Mouse (Mus musculus) stomach, embryonic 14.5 days (tissue): Measurements from ENCODE around the gene Ensa. TPM values are rescaled to one million over a fixed set of nuclear protein-coding genes. Genes with fewer than 3 reads are reported as not detected.
A peak's percentile ranks its signal among the peaks of the same experiment; 100 is the strongest.

Experiments used
- ATAC-seq: fragments of 200-750 bp; cut with Nextera tagmentation; 2 replicates; pipeline ENCODE4 v1.8.0; 2017; ENCODE audit warnings: low read depth, moderate TSS enrichment; ENCODE audit not compliant: insufficient number of reproducible peaks, insufficient read depth, low FRiP score
- H3K27ac ChIP-seq: fragments of 300-500 bp; sonication (generic); 2 replicates; pipeline ENCODE4 v1.5.1; 2014; ENCODE audit warnings: mild to moderate bottlenecking, low read length, moderate library complexity, mixed read lengths
- H3K27me3 ChIP-seq: fragments of 300-500 bp; sonication (generic); 2 replicates; pipeline ENCODE4 v1.6.1; 2014; ENCODE audit warnings: low read length, control low read depth, mixed read lengths; ENCODE audit not compliant: control insufficient read depth, insufficient read depth
- H3K36me3 ChIP-seq: fragments of 300-500 bp; sonication (generic); 2 replicates; pipeline ENCODE4 v1.6.1; 2014; ENCODE audit warnings: mild to moderate bottlenecking, control low read depth, low read length, moderate library complexity, mixed read lengths; ENCODE audit not compliant: control insufficient read depth, insufficient read depth
- H3K4me1 ChIP-seq: fragments of 300-500 bp; sonication (generic); 2 replicates; pipeline ENCODE4 v1.6.1; 2014; ENCODE audit warnings: low read length, control low read depth, mixed read lengths; ENCODE audit not compliant: control insufficient read depth, insufficient read depth
- H3K4me2 ChIP-seq: fragments of 300-500 bp; sonication (generic); replicated peaks from 2 replicates; pipeline ENCODE4 v1.6.1; 2014; ENCODE audit warnings: low read depth, low read length, control low read depth
- H3K4me3 ChIP-seq: fragments of 300-500 bp; sonication (generic); 2 replicates; pipeline ENCODE4 v1.5.1; 2014; ENCODE audit warnings: low read depth, low read length, control low read depth
- H3K9ac ChIP-seq: fragments of 300-500 bp; sonication (generic); replicated peaks from 2 replicates; pipeline ENCODE4 v1.6.1; 2014; ENCODE audit warnings: low read depth, mild to moderate bottlenecking, control low read depth, low read length, moderate library complexity, mixed read lengths
- H3K9me3 ChIP-seq: fragments of 300-500 bp; sonication (generic); 2 replicates; pipeline ENCODE4 v1.6.1; 2016; ENCODE audit warnings: low read depth, low read length, control low read depth; ENCODE audit not compliant: control insufficient read depth
- WGBS: fragments of 180-500 bp; shearing (Covaris S2); extraction: QIAGEN DNeasy Blood & Tissue Kit; methylation state at CpG from one replicate; pipeline ENCODE4 v1.1.7; 2014; 5-methylcytosine and 5-hydroxymethylcytosine counted together
- polyA plus RNA-seq: library from polyadenylated mRNA; unstranded; fragments of >200 nt; fragmentation: Nextera tagmentation; extraction: Ambion mirVana; gene quantifications from 2 replicates; pipeline ENCODE4 v1.2.1, GENCODE M21; 2014

Gene Ensa
- polyA plus RNA-seq, 1 experiment from 2014 or later = 76.3 TPM

DNA sequence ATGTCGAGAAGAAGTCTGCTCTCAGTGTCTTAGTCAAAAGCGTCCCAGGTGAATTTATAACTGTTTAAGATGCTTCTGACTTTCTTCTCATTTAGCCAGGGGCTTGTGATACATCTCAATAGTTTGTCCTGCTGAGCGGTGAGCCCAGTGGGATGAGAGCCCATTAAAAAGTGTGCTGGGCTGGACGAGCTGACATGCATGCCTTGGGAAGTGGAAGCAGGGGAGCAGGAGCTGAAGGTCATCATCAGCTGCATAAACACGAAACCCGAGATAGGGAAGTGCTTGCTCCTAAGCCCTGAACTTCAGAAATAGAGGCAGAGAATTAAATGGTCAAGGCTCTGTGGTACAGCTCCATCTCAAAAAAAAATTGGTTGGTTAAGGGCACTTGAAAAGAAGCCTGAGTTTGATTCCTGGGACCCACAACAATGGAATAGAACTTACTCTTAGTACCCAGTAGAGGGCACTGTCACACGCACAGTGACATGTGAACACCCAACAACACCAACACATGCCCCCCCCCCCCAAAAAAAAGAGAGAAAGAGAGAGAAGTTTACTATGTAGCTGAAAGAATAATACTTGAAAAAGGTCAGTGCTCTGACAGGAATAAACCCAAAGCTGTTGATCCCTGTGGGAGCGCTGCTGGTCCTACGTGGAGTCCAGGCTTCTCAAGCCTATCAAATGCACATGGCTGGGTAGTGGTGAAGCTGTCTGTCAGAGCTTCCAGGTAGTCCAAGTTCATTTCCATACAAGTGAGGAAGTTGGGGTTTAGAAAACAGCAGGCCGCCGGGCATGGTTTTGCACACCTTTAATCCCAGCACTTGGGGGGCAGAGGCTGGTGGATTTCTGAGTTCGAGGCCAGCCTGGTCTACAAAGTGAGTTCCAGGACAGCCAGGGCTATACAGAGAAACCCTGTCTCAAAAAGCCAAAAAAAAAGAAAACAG, 8.1 kb downstream of the Ensa start:
- WGBS = 68% methylated on average over 12 of the region's 12 CpGs
- no peak overlapping the region for H3K4me3 ChIP-seq
- H3K36me3 ChIP-seq = peaks cover 72% of the 10 kb centered on the region
- no peak overlapping the region for H3K27ac ChIP-seq
- H3K4me2 ChIP-seq = no peak overlapping the region
- no peaks in the 10 kb centered on the region for H3K27me3 ChIP-seq
- no peak for ATAC-seq
- H3K9me3 ChIP-seq = no peaks in the 10 kb centered on the region
- H3K4me1 ChIP-seq = no peaks in the 10 kb centered on the region
- no peak overlapping the region for H3K9ac ChIP-seq

DNA sequence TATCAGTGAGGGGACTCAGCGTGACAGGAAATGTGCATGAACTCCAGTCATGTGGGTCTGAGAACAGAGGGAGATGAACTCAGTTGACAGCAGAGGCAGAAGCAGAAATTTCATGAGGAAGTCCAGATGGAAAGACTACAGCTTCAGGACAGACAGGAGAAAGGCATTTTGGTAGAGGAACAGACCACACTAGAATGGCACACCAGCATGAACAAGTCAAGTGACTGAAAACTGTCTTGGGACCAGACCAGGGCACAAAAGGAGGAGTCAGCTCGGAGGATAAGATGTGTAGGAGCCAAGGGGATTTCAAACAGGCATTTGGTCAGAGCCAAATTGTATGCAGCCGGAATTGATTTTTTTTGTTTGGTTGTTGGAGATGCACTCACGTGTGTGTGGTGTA, 10.8 kb downstream of the Ensa start:
- 52% methylated on average over 4 of the region's 4 CpGs for WGBS

DNA sequence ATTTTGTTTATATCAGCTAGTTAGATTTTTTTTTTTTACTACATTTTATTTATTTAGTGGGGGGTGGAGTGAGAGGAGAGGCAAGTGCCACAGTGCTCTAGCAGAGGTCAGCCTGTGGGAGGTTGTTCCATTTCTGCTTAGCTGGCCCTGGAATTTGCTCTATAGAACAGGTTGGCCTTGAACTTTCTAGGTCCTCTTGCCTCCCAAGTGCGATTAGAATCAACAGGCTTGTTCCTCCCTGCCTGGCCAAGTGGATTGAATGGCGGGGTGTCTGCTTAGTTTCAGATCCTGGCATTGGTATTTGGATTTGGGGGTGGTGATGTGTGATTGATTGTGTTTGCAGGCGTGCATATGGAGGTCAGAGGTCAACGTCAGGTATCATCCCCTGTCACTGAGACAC, 11.3 kb downstream of the Ensa start:
- no peak for ATAC-seq
- H3K27ac ChIP-seq = no peak overlapping the region
- H3K4me2 ChIP-seq = no peak overlapping the region
- 61% methylated on average over 4 of the region's 4 CpGs for WGBS
- no peak overlapping the region for H3K9ac ChIP-seq
- no peaks in the 10 kb centered on the region for H3K9me3 ChIP-seq
- no peaks in the 10 kb centered on the region for H3K27me3 ChIP-seq
- H3K36me3 ChIP-seq = peaks cover 43% of the 10 kb centered on the region
- H3K4me3 ChIP-seq = no peak overlapping the region
- H3K4me1 ChIP-seq = no peaks in the 10 kb centered on the region

More for the DNA sequence above, 10.8 kb downstream of the Ensa start:
- ATAC-seq = no peak
- Histone ChIP-seq H3K4me1 (no peaks in the 10 kb centered on the region), H3K27me3 (no peaks in the 10 kb centered on the region), H3K27ac (no peak overlapping the region), H3K4me3 (no peak overlapping the region), H3K4me2 (no peak overlapping the region), H3K9ac (no peak overlapping the region), H3K9me3 (no peaks in the 10 kb centered on the region), H3K36me3 (peaks cover 47% of the 10 kb centered on the region)

DNA sequence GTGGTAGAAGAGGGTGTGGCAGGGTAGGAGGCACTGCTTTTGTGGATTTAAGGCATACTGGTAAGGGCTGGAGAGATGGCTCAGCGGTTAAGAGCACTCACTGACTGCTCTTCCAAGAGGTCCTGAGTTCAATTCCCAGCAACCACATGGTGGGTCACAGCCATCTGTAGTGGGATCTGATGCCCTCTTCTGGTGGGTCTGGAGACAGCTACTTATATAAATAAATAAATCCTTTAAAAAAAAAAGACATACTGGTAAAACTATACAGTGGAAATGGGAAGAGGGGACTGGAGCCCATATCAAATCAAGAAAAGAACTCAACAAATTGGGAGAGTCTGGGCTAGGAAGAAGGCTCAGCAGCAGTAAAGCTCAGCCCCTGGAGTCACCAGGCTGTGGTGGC, 14.9 kb downstream of the Ensa start:
- H3K9me3 ChIP-seq = no peaks in the 10 kb centered on the region
- no peak for ATAC-seq
- no peak overlapping the region for H3K9ac ChIP-seq
- WGBS = 89% methylated on average over 1 of the region's 1 CpGs
- no peaks in the 10 kb centered on the region for H3K27me3 ChIP-seq
- H3K4me3 ChIP-seq = no peak overlapping the region
- H3K4me1 ChIP-seq = no peaks in the 10 kb centered on the region
- H3K36me3 ChIP-seq = peaks cover 16% of the 10 kb centered on the region
- no peak overlapping the region for H3K27ac ChIP-seq
- H3K4me2 ChIP-seq = no peak overlapping the region

DNA sequence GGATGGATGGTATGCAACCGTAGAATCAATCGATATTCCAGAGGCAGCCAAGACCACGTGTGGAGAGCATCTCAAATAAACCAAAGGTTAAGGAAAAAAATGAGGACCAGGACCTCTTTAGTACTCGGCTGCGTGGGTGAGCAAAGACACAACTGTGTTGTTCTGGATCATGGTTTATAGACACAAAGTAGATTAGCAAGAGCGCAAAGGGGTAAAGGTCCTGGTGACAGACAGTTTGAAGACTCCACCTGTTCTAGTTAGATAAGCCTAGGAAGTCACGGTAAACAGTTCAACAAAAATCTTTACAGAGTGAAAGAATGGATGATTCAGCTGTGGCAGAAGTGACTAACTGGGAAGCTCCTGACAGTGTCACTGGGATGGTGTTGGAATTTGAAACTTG, 18.3 kb downstream of the Ensa start:
- no peak for ATAC-seq
- Histone ChIP-seq H3K4me3 (no peak overlapping the region), H3K4me1 (no peaks in the 10 kb centered on the region), H3K27ac (no peak overlapping the region), H3K4me2 (no peak overlapping the region), H3K36me3 (no peaks in the 10 kb centered on the region; the same call in 1 of the 2 replicates), H3K27me3 (no peaks in the 10 kb centered on the region), H3K9ac (no peak overlapping the region), H3K9me3 (no peaks in the 10 kb centered on the region)
- 75% methylated on average over 7 of the region's 7 CpGs for WGBS

DNA sequence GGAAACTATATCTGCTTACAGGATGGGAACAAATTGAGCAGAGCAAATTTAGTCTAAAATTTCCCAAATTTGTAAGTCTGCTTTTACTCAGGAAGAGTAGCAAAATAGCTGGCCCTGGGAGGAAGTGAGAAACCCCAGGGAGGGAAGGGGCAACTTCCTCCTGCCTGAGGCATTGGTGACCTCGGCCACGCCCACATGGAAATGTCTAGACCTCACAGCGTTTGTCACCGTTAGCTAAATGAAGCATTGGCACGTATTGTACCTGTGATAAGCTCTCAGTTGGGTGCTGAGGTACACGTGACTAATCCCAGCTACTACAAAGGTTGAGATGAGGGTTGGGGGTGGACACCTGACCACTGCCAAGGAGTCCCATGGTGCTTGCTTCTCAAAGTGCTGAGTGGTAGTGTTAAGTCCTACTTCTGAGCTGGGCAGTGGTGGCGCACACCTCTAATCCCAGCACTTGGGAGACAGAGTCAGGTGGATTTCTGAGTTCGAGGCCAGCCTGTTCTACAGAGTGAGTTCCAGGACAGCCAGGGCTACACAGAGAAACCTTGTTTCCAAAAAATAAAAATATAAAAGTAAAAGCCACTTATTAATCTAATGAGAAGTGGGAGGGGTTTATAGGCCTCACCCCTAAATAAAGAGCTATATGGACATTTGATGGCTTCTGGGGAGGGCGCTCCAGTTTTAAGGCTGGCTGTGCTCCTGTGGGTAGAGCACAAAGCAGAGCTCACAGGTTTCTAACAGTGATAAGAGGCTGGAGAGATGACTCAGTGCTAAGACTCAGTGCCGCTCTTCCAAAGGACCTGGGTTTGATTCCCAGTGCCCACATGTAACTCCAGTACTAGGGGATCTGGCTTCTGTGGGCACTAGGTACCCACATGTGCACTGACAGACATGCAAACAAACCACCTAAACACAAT, 20.8 kb downstream of the Ensa start:
- H3K27me3 ChIP-seq = no peaks in the 10 kb centered on the region
- H3K36me3 ChIP-seq = no peaks in the 10 kb centered on the region
- H3K9me3 ChIP-seq = no peaks in the 10 kb centered on the region
- 58% methylated on average over 10 of the region's 10 CpGs for WGBS
- no peak for ATAC-seq
- H3K4me1 ChIP-seq = no peaks in the 10 kb centered on the region
- no peak overlapping the region for H3K9ac ChIP-seq
- H3K4me3 ChIP-seq = no peak overlapping the region
- H3K27ac ChIP-seq = no peak overlapping the region
- no peak overlapping the region for H3K4me2 ChIP-seq

DNA sequence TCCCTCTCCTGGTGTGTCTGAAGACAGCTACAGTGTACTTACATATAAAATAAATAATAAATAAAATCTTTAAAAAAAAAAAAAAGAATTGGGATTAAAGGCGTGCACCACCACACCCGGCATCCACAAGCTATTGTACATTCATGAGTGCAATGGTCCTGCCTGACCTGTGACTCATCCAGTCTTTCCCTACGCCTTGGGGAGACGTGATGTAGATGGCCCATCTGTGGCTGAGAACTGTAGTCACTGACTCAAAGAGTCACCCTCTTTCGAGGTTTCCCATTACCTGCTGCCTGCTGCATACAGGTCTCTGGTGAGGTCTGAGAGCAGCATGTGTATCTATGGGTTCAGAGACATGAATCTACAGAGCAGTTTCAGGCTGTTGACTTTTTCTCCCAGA, 23.2 kb downstream of the Ensa start:
- Histone ChIP-seq H3K27ac (no peak overlapping the region), H3K36me3 (no peaks in the 10 kb centered on the region), H3K9me3 (no peaks in the 10 kb centered on the region), H3K4me1 (no peaks in the 10 kb centered on the region), H3K27me3 (no peaks in the 10 kb centered on the region), H3K4me3 (no peak overlapping the region), H3K9ac (no peak overlapping the region), H3K4me2 (no peak overlapping the region)
- ATAC-seq = no peak
- WGBS = 96% methylated on average over 5 of the region's 5 CpGs

DNA sequence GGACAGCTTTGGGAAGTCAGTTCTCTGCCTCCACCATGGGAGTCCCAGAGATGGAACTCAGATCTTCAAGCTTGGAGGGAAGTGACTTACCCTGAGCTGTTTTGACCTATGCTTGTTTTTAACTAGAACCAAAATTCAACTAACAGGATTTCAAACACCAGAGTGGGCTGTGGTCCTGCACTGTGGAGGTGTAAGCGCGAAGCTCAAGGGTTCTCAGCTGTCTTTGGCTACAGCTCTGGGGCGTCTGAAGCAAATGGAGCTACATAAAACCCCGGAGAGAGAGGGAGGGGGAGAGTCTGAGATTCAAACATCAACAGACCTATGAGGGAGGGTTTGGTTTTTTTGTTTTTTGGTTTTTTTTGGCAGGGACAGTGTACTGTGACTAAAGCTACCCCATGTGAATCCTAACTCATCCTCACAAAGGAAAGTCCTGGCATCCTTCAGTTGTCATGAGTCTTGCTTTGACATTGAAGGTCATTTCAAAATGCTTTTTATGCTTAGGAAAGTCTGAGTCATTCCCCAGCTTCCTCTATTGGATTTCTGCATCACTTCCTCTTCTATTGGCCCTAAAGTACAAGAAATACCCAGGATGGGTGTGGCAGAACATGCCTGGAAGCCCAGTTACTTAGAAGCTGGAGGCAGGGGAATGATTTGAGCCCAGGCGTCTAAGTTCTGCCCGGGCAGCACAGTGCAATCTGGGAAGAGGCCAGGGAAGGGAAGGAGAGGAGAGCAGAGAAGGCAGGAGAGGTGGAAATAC, 25.7 kb downstream of the Ensa start:
- H3K36me3 ChIP-seq = no peaks in the 10 kb centered on the region
- peak overlapping the region; percentile 12; the same call in 1 of the 2 replicates for H3K27ac ChIP-seq
- H3K4me3 ChIP-seq = no peak overlapping the region
- H3K4me2 ChIP-seq = no peak overlapping the region
- ATAC-seq = no peak
- no peak overlapping the region for H3K9ac ChIP-seq
- 57% methylated on average over 6 of the region's 6 CpGs for WGBS
- no peaks in the 10 kb centered on the region for H3K27me3 ChIP-seq
- H3K4me1 ChIP-seq = peaks cover 10% of the 10 kb centered on the region; the same call in 1 of the 2 replicates
- no peaks in the 10 kb centered on the region for H3K9me3 ChIP-seq
